Mouse (Mus musculus): ENCODE results near the gene Gm21981. TPM values are rescaled to one million over a fixed set of nuclear protein-coding genes. Genes with fewer than 3 reads are reported as not detected.
A peak's percentile ranks its signal among the peaks of the same experiment; 100 is the strongest.

Gene Gm21981
- polyA plus RNA-seq, 1 experiment from 2014 or later = 0.19 TPM

GRCm38 (mm10) chr17:47702548-47703345 is 8.5 kb upstream of the Gm21981 start:
- peaks cover 9% of the 10 kb centered on the region; the same call in 1 of the 2 replicates for H3K36me3 ChIP-seq
- H3K4me2 ChIP-seq = no peak overlapping the region
- no peak overlapping the region for H3K9ac ChIP-seq
- H3K9me3 ChIP-seq (replicated peaks) = no peaks in the 10 kb centered on the region
- peaks cover 9% of the 10 kb centered on the region for H3K27me3 ChIP-seq
- WGBS = 39% methylated on average over 28 of the region's 28 CpGs
- ATAC-seq (replicated peaks; ENCODE audit: insufficient number of reproducible peaks, insufficient read depth, low FRiP score, low read depth) = no peak
- no peak overlapping the region for H3K27ac ChIP-seq
- peaks cover 18% of the 10 kb centered on the region for H3K4me1 ChIP-seq (replicated peaks)
- H3K4me3 ChIP-seq = no peak overlapping the region

GRCm38 (mm10) chr17:47701793-47702192 is 7.5 kb upstream of the Gm21981 start:
- peaks cover 18% of the 10 kb centered on the region for H3K4me1 ChIP-seq (replicated peaks)
- no peak overlapping the region for H3K4me3 ChIP-seq
- peaks cover 9% of the 10 kb centered on the region; the same call in 1 of the 2 replicates for H3K36me3 ChIP-seq
- H3K27me3 ChIP-seq = peaks cover 9% of the 10 kb centered on the region
- H3K27ac ChIP-seq = no peak overlapping the region
- no peaks in the 10 kb centered on the region for H3K9me3 ChIP-seq (replicated peaks)
- no peak overlapping the region for H3K9ac ChIP-seq
- 76% methylated on average over 9 of the region's 9 CpGs for WGBS
- no peak overlapping the region for H3K4me2 ChIP-seq
- no peak for ATAC-seq (replicated peaks; ENCODE audit: insufficient number of reproducible peaks, insufficient read depth, low FRiP score, low read depth)

- Histone ChIP-seq H3K4me2 (no peak overlapping the region), H3K4me1 (replicated peaks) (peaks cover 24% of the 10 kb centered on the region), H3K9ac (no peak overlapping the region), H3K27me3 (peaks cover 9% of the 10 kb centered on the region; the same call in 1 of the 2 replicates), H3K4me3 (no peak overlapping the region), H3K36me3 (peaks cover 9% of the 10 kb centered on the region; the same call in 1 of the 2 replicates), H3K9me3 (replicated peaks) (no peaks in the 10 kb centered on the region), H3K27ac (no peak overlapping the region)
- ATAC-seq (replicated peaks; ENCODE audit: insufficient number of reproducible peaks, insufficient read depth, low FRiP score, low read depth) = no peak
- 69% methylated on average over 2 of the region's 2 CpGs for whole genome bisulfite sequencing
Measured at GRCm38 (mm10) chr17:47699055-47699454, 4.8 kb upstream of the Gm21981 start.

DNA sequence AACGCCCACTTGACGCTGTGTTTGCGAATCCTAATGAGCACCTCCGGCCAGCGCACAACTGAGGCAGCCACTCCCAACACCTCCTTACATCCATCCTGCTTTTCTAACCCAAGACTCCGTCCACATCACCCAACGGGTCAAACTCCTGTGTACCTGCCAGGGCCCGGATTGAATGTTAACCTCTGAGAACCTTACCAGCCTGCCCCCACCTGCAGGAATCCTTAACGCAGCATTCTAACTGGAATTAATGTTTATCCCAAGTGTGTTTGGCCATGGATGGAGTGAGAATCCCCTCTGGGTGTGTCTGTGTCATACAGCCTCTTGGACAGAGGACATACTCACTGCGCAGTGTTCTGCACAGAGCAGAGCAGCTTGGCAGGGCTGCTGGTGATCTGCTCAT is 3.9 kb upstream of the Gm21981 start:
- Histone ChIP-seq H3K9ac (no peak overlapping the region), H3K9me3 (replicated peaks) (no peaks in the 10 kb centered on the region), H3K4me3 (no peak overlapping the region), H3K4me1 (replicated peaks) (peaks cover 25% of the 10 kb centered on the region), H3K27ac (no peak overlapping the region), H3K27me3 (peaks cover 6% of the 10 kb centered on the region; the same call in 1 of the 2 replicates), H3K4me2 (no peak overlapping the region), H3K36me3 (peaks cover under 1% of the 10 kb centered on the region; the same call in 1 of the 2 replicates)
- no peak for ATAC-seq (replicated peaks; ENCODE audit: insufficient number of reproducible peaks, insufficient read depth, low FRiP score, low read depth)
- WGBS = 88% methylated on average over 10 of the region's 10 CpGs

DNA sequence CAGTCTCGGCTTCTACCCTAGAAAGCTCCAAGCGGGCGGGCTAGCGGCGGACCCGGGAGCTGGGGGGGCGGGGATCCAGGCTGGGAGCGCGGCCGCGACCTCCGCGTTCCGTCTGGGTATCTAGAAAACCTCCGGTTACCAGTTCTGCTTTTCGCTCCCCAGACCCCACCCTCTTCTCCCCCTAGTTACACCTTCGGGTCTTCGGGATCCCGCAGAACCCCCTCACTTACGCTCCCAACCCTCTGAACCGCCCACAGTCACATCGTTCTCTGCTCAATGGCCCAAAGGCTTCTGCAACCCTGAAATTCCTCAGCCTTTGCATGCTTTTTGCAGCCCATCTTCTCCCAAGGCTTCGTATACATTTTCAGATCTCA is 1.1 kb upstream of the Gm21981 start:
- Histone ChIP-seq H3K27me3 (peaks cover 2% of the 10 kb centered on the region; the same call in 1 of the 2 replicates), H3K36me3 (no peaks in the 10 kb centered on the region), H3K9ac (peak overlapping the region; percentile 81), H3K9me3 (replicated peaks) (no peaks in the 10 kb centered on the region), H3K4me3 (peak overlapping the region; percentile 83), H3K4me2 (peak overlapping the region; percentile 85), H3K4me1 (replicated peaks) (peaks cover 14% of the 10 kb centered on the region), H3K27ac (peak overlapping the region; percentile 73)
- ATAC-seq (replicated peaks; ENCODE audit: insufficient number of reproducible peaks, insufficient read depth, low FRiP score, low read depth) = no peak
- 1% methylated on average over 18 of the region's 23 CpGs for WGBS

DNA sequence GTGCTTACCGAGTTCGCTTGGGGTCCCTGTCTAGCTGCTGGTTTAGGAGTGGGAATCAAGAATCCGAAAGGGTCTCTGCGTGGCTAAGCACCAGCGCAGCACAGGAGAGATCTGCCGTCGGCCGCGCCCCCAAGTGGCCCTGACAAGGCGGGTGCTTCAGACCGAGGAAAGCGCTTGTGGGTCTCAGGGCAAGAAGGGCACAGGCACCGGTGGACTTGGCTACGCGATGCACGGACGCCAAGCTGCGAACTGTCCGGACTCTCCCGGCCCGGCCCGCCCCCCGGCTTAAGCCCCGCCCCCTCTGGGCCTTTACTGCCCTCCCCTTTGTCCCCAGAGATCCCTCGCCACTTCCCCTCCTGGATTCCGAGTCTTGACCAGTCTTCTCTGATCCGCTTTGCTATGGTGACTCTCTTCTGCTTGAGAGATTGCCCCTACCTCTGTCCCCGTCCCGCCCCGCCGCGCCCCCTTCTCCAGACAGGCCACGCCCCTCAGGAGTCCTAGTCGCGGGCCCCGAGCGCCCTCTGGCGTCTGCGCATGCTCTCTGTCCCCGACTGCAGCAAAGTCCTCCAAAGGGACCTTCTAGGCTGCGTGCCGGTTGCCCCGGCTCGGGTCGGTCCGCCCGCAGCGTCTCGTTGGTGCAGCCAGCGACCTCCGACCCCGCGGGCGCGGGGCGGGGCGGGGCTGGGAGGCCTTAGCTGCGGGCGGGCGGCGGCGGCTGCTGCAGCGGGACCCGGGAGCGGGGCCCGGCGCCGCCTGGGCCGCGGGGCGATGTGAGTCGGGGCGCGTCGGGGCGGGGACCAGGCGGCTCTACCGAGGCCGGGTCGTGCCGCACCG is 465 bp upstream of the Gm21981 start, which contains the start of gene Prickle4:
Prickle4 (minus strand) TSS at position 234 of the 834 bp plus-strand sequence.
- no peaks in the 10 kb centered on the region; the same call in 1 of the 2 replicates for H3K27me3 ChIP-seq
- peak within 1 kb of the TSS; percentile 83 for H3K4me3 ChIP-seq
- under 1% methylated on average over 82 of the region's 82 CpGs for WGBS
- H3K27ac ChIP-seq = peak within 1 kb of the TSS; percentile 73
- peak; percentile 92 for ATAC-seq (replicated peaks; ENCODE audit: insufficient number of reproducible peaks, insufficient read depth, low FRiP score, low read depth)
- H3K9ac ChIP-seq = peak within 1 kb of the TSS; percentile 81
- no peaks in the 10 kb centered on the region for H3K36me3 ChIP-seq
- peak within 1 kb of the TSS; percentile 85 for H3K4me2 ChIP-seq
- H3K4me1 ChIP-seq (replicated peaks) = peaks cover 16% of the 10 kb centered on the region
- no peaks in the 10 kb centered on the region for H3K9me3 ChIP-seq (replicated peaks)

DNA sequence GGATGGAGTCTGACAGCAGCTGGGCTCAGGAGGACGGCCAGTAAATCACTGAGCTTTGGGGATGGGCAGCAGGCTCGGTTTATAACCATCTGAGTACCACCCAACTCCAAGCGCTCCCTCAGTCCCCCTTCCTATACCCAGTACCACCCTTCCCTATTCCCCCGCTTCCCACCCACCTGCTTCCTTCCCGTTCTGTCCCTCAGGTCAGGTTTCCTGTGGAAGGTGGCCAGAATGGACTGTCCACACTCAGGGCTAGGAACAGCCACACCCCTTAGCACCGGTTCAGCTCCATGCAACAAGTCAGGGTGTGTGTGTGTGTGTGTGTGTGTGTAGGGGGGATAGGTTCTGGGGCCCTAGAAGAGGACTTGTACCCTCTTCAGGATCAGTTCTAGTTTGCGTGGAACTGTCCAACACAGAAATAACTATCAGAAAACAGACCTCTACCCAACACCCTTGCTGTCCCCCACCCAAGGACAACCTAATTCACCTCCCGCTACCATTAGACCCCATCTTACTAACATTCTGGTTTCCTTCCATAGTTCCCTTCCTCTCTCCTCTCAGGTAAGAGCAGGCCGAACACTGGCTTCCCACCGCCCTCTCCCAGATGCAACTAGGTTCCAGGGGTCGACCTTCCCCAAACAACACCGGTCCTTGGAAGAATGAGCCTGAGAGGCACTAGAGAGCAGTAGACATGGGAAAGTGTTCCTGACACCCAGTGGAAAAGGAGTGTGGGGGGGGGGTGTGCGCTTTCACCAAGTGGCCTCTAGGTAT is 399 bp downstream of the Gm21981 start:
- H3K9ac ChIP-seq = peak overlapping the region; percentile 81
- no peak for ATAC-seq (replicated peaks; ENCODE audit: insufficient number of reproducible peaks, insufficient read depth, low FRiP score, low read depth)
- H3K27me3 ChIP-seq = no peaks in the 10 kb centered on the region; the same call in 1 of the 2 replicates
- H3K27ac ChIP-seq = peak overlapping the region; percentile 73
- H3K9me3 ChIP-seq (replicated peaks) = no peaks in the 10 kb centered on the region
- H3K36me3 ChIP-seq = no peaks in the 10 kb centered on the region
- peak overlapping the region; percentile 85 for H3K4me2 ChIP-seq
- WGBS = 40% methylated on average over 13 of the region's 13 CpGs
- H3K4me1 ChIP-seq (replicated peaks) = peaks cover 22% of the 10 kb centered on the region
- peak overlapping the region; percentile 83 for H3K4me3 ChIP-seq

GRCm38 (mm10) chr17:47691650-47692049 is 2.6 kb downstream of the Gm21981 start:
- H3K9me3 ChIP-seq (replicated peaks) = no peaks in the 10 kb centered on the region
- H3K4me1 ChIP-seq (replicated peaks) = peaks cover 30% of the 10 kb centered on the region
- H3K27me3 ChIP-seq = no peaks in the 10 kb centered on the region; the same call in 1 of the 2 replicates
- ATAC-seq (replicated peaks; ENCODE audit: insufficient number of reproducible peaks, insufficient read depth, low FRiP score, low read depth) = no peak
- H3K36me3 ChIP-seq = no peaks in the 10 kb centered on the region
- 85% methylated on average over 3 of the region's 3 CpGs for WGBS
- H3K9ac ChIP-seq = no peak overlapping the region
- no peak overlapping the region for H3K4me3 ChIP-seq
- H3K27ac ChIP-seq = no peak overlapping the region
- H3K4me2 ChIP-seq = no peak overlapping the region

GRCm38 (mm10) chr17:47689894-47690293 is 4.4 kb downstream of the Gm21981 start:
- Histone ChIP-seq H3K9me3 (replicated peaks) (no peaks in the 10 kb centered on the region), H3K4me3 (peak overlapping the region; percentile 79; the same call in 1 of the 2 replicates), H3K27ac (no peak overlapping the region), H3K36me3 (peaks cover 6% of the 10 kb centered on the region), H3K4me1 (replicated peaks) (peaks cover 25% of the 10 kb centered on the region), H3K4me2 (peak overlapping the region; percentile 97; the same call in 1 of the 2 replicates), H3K9ac (no peak overlapping the region), H3K27me3 (no peaks in the 10 kb centered on the region; the same call in 1 of the 2 replicates)
- no peak for ATAC-seq (replicated peaks; ENCODE audit: insufficient number of reproducible peaks, insufficient read depth, low FRiP score, low read depth)
- 81% methylated on average over 8 of the region's 8 CpGs for WGBS

DNA sequence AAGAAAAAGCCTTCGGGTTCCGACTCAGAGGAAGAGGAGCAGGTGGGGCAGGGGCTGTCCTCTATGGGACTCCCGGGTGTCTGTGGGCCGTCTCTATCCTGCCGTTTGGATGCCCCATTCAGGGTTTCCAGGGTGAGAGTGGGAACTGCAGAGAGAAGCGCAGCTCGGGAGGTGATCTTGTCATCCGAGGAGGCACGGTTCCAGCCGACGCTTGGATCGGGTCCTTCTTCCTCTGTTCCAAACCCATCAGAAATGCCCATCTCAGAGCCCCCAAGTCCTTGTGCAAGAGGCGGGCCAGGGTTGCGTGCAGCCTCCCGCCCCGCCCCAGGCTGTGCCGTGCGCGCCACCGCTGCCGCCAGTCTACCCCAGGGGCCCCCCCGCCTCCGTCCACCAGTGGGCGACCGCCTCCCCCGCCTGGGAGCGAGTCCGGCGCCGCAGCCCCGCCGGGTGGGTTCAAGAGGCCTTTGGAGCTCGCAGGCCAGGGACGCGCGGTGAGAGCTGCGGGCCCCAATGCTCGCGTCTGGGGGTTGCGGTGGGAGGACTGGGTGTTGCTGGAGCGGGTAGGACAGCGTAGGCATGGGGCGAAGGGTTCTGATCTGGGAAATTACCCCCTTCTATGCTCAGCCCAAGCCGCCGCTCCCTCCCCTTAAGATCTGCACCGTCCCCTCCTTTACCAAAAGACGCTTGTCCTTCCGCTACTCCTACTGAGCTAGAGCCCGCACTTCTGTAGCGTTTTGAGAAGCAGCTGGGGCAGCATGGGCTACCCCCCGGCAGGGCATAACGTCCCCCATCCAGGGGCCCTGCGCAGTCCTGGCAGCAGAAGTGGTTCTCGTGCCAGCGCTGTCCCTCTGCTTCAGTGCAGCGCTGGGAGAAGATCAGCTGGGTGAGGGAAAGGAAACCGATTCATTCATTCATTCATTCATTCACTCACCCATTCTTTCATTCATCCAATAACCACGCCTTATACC is 5.4 kb downstream of the Gm21981 start, which contains the start of gene Frs3:
Frs3 (plus strand) TSS at position 423 of the 968 bp plus-strand sequence.
- Histone ChIP-seq H3K36me3 (peaks cover 15% of the 10 kb centered on the region), H3K27ac (peak within 1 kb of the TSS; percentile 81), H3K9me3 (replicated peaks) (no peaks in the 10 kb centered on the region), H3K4me2 (peak within 1 kb of the TSS; percentile 97), H3K9ac (peak within 1 kb of the TSS; percentile 79), H3K4me1 (replicated peaks) (peaks cover 20% of the 10 kb centered on the region), H3K4me3 (peak within 1 kb of the TSS; percentile 79), H3K27me3 (no peaks in the 10 kb centered on the region; the same call in 1 of the 2 replicates)
- 2% methylated on average over 58 of the region's 58 CpGs for WGBS
- ATAC-seq (replicated peaks; ENCODE audit: insufficient number of reproducible peaks, insufficient read depth, low FRiP score, low read depth) = peak; percentile 68

All from heart, embryonic 15.5 days (tissue).